27 mouse cellular contexts compared by ENCODE assay signal in the genomic region with DNA sequence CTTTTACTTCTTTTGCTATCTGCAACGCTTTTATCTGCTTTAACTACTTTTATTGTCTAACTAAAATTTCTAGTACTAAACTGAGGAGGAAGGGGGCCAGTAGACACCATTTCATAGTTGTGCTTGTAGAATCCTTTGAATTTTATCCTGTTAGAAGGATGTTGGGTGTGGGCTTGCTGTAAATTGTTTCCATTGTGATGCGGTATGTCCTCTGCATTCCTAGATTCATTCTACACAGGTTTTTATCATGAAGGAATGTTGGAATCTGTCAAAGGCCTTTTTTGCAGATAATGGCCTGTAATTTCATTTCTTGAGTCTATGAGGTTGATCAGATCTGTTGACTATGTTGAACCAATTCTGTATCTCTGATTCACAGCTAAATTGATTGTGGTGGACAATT.
"Had no signal": no experiment of that assay in that cellular context is flagged by ENCODE, and none has a peak within 500 bp of the region (broad histone marks: within the 10 kb centered on the region; RNA-seq: fewer than 3 reads in every experiment).

No protein-coding gene starts in this region.

- H3K27me3 ChIP-seq: heart, embryonic 12.5 days; hindbrain, embryonic 13.5 days; hindbrain, embryonic 15.5 days; kidney, embryonic 15.5 days; limb, embryonic 13.5 days; limb, embryonic 15.5 days; liver, embryonic 13.5 days; liver, embryonic 15.5 days had no signal

- ATAC-seq: hindbrain, postnatal 0 days; intestine, embryonic 16.5 days had no signal

- DNase-seq: gastrocnemius, adult 2 months; gastrocnemius, postnatal 10 days; gastrocnemius, postnatal 25 days; heart, adult 18-20 months; heart, postnatal 10 days; heart, postnatal 4 days; kidney, adult 11 months; kidney, adult 2 months; kidney, adult 9 months; kidney, postnatal 14 days; kidney, postnatal 36 days; layer of hippocampus, adult 9-11 months; layer of hippocampus, postnatal 36 days; left cerebral cortex, postnatal 4 days; liver, embryonic 13.5 days had no signal

- H3K4me2 ChIP-seq: heart, embryonic 12.5 days; hindbrain, embryonic 13.5 days; hindbrain, embryonic 15.5 days; kidney, embryonic 15.5 days; limb, embryonic 13.5 days; limb, embryonic 15.5 days; liver, embryonic 13.5 days; liver, embryonic 15.5 days had no signal

- H3K4me3 ChIP-seq: gastrocnemius, adult 2 months; heart, embryonic 10.5 days; heart, embryonic 12.5 days; hindbrain, embryonic 10.5 days; hindbrain, embryonic 13.5 days; hindbrain, embryonic 15.5 days; kidney, embryonic 15.5 days; limb, embryonic 13.5 days; limb, embryonic 15.5 days; liver, embryonic 13.5 days; liver, embryonic 15.5 days had no signal

- H3K9ac ChIP-seq: heart, embryonic 12.5 days; hindbrain, embryonic 13.5 days; hindbrain, embryonic 15.5 days; kidney, embryonic 15.5 days; limb, embryonic 13.5 days; limb, embryonic 15.5 days; liver, embryonic 13.5 days; liver, embryonic 15.5 days had no signal

- H3K4me1 ChIP-seq: heart, embryonic 10.5 days; heart, embryonic 12.5 days; hindbrain, embryonic 10.5 days; hindbrain, embryonic 13.5 days; hindbrain, embryonic 15.5 days; kidney, embryonic 15.5 days; limb, embryonic 13.5 days; limb, embryonic 15.5 days; liver, embryonic 13.5 days; liver, embryonic 15.5 days had no signal

- H3K9me3 ChIP-seq: heart, embryonic 10.5 days; heart, embryonic 12.5 days; hindbrain, embryonic 13.5 days; hindbrain, embryonic 15.5 days; kidney, embryonic 15.5 days; limb, embryonic 13.5 days; limb, embryonic 15.5 days; liver, embryonic 13.5 days; liver, embryonic 15.5 days had no signal

- H3K27ac ChIP-seq: gastrocnemius, adult 2 months; heart, embryonic 10.5 days; hindbrain, embryonic 10.5 days; hindbrain, embryonic 13.5 days; hindbrain, embryonic 15.5 days; hindbrain, postnatal 0 days; kidney, embryonic 15.5 days; kidney, postnatal 0 days; limb, embryonic 13.5 days; limb, embryonic 15.5 days; liver, embryonic 13.5 days; liver, embryonic 15.5 days had no signal

- H3K36me3 ChIP-seq: heart, embryonic 12.5 days; hindbrain, embryonic 13.5 days; kidney, embryonic 15.5 days; limb, embryonic 13.5 days; limb, embryonic 15.5 days; liver, embryonic 13.5 days; liver, embryonic 15.5 days had no signal
